In genomic region chr3:84712941-84713340, GRCm38 (mm10) we compare ENCODE assay signal across 34 mouse cellular contexts. TPM values are rescaled to one million over a fixed set of nuclear protein-coding genes. Genes with fewer than 3 reads are reported as not detected.
DNase-seq lines count a peak whose midpoint lies in the region; ATAC-seq and TF ChIP-seq lines count a peak whose summit lies in the region.
"Had no signal": no experiment of that assay in that cellular context is flagged by ENCODE, and none has a peak within 500 bp of the region (broad histone marks: within the 10 kb centered on the region; RNA-seq: fewer than 3 reads in every experiment).

No protein-coding gene starts in this region.

- DNase-seq in CD4-positive, CD25-positive, alpha-beta regulatory T cell, adult 2 months (ENCODE audit: low read depth, low spot score): peak; percentile 36
- no peak for DNase-seq in testis, postnatal 10 days (ENCODE audit: low spot score)
- DNase-seq in induced T-regulatory cell, adult 2 months (ENCODE audit: low read depth): peak; percentile 32
- DNase-seq in adrenal gland, postnatal 10 days: no peak
- no peak for DNase-seq in Muller cell, postnatal 12 days (ENCODE audit: inconsistent ontology term)
- DNase-seq: adrenal gland, postnatal 25 days; cerebellum, adult 18-20 months; cerebellum, postnatal 10 days; gastrocnemius, adult 2 months; gastrocnemius, postnatal 36 days; heart, adult 2 months; kidney, adult 11 months; kidney, postnatal 36 days; left cerebral cortex, postnatal 4 days; lung, postnatal 36 days; right cerebral cortex, adult 18-20 months; spleen, adult 18-20 months had no signal

- H3K27ac ChIP-seq in testis, adult 2 months (ENCODE audit: control insufficient read depth, insufficient read depth, low read depth, low read length): no peak overlapping the region
- H3K27ac ChIP-seq: embryonic facial prominence, embryonic 13.5 days; forebrain, embryonic 10.5 days; forebrain, embryonic 15.5 days; gastrocnemius, adult 2 months; heart, adult 2 months; hindbrain, embryonic 14.5 days; kidney, embryonic 15.5 days; layer of hippocampus, adult 2 months; limb, embryonic 15.5 days; midbrain, embryonic 12.5 days; neural tube, embryonic 12.5 days had no signal

- no peak for TF ChIP-seq POLR2A in testis, adult 2 months (IDR thresholded peaks at IDR 0.05; ENCODE audit: control insufficient read depth, low read depth, low read length)

- peaks cover 7% of the 10 kb centered on the region for H3K4me1 ChIP-seq in testis, adult 2 months (ENCODE audit: control insufficient read depth, insufficient read depth, low read length)
- H3K4me1 ChIP-seq: embryonic facial prominence, embryonic 13.5 days; forebrain, embryonic 10.5 days; forebrain, embryonic 15.5 days; kidney, embryonic 15.5 days; limb, embryonic 15.5 days; midbrain, embryonic 12.5 days; neural tube, embryonic 12.5 days had no signal

- TF ChIP-seq CTCF in testis, adult 2 months (IDR thresholded peaks at IDR 0.05; ENCODE audit: control insufficient read depth, insufficient read depth, insufficient replicate concordance, low read depth, low read length): peak; percentile 17; the same call in 1 of the 2 replicates

- no peak for ATAC-seq in CD4-positive, CD25-positive, alpha-beta regulatory T cell, adult 4 months
- ATAC-seq: forebrain, embryonic 15.5 days; inflammation-experienced regulatory T-cells, adult 6 months had no signal

- no peak overlapping the region for H3K4me3 ChIP-seq in testis, adult 2 months (ENCODE audit: control insufficient read depth, low read depth, low read length)
- H3K4me3 ChIP-seq: embryonic facial prominence, embryonic 13.5 days; forebrain, embryonic 10.5 days; forebrain, embryonic 15.5 days; gastrocnemius, adult 2 months; heart, adult 2 months; heart, embryonic 12.5 days; kidney, embryonic 15.5 days; layer of hippocampus, adult 2 months; limb, embryonic 15.5 days; megakaryocyte, embryonic 14.5 days; midbrain, embryonic 12.5 days; myocyte; neural tube, embryonic 12.5 days had no signal

- no peaks in the 10 kb centered on the region for H3K27me3 ChIP-seq in testis, adult 2 months (ENCODE audit: control insufficient read depth, insufficient read depth, low read length)
- H3K27me3 ChIP-seq: embryonic facial prominence, embryonic 13.5 days; forebrain, embryonic 15.5 days; heart, embryonic 12.5 days; kidney, embryonic 15.5 days; limb, embryonic 15.5 days; midbrain, embryonic 12.5 days; neural tube, embryonic 12.5 days had no signal

- H3K36me3 ChIP-seq in testis, adult 2 months (ENCODE audit: control insufficient read depth, insufficient read depth, low read length): no peaks in the 10 kb centered on the region
- H3K36me3 ChIP-seq: embryonic facial prominence, embryonic 13.5 days; forebrain, embryonic 10.5 days; forebrain, embryonic 15.5 days; G1E; heart, embryonic 12.5 days; kidney, embryonic 15.5 days; limb, embryonic 15.5 days; midbrain, embryonic 12.5 days; neural tube, embryonic 12.5 days had no signal

RNA-seq across cellular contexts. Expression of gene Tmem154, which starts 46.9 kb away (rescaled TPM):
- polyA plus RNA-seq in CD4-positive, CD25-positive, alpha-beta regulatory T cell, adult 4 months (2017; shearing (Covaris generic)): 100 to 1,000 TPM; 140 to 141 TPM
- 0.02 and 0.05 TPM in 2 replicates for polyA plus RNA-seq in testis, adult 2 months (2012; rRNA removed)
- 1 to 10 TPM; 2.7 to 5.8 TPM for total RNA-seq in adrenal gland, postnatal 10 days (2021)
- total RNA-seq: midbrain, postnatal 0 days had no signal

Comparison
In these comparisons a context has a peak if more than half of its experiments do, and no peak if none do; other contexts are left out.
1. DNase-seq: peak in CD4-positive, CD25-positive, alpha-beta regulatory T cell, adult 2 months (single experiment) and induced T-regulatory cell, adult 2 months (single experiment); none in testis, postnatal 10 days (single experiment), adrenal gland, postnatal 10 days (single experiment) and Muller cell, postnatal 12 days (single experiment).
2. RNA of gene Tmem154, which starts 46.9 kb away (polyA plus RNA-seq): 140 to 141 TPM in CD4-positive, CD25-positive, alpha-beta regulatory T cell, adult 4 months; 0.02 to 0.05 TPM in testis, adult 2 months; every median in the first group is over 100 times any median in the second.